Mouse (Mus musculus) adrenal gland, adult 2 months (tissue): ENCODE measurements at regions not wholly inside any gene's neighbourhood (a gene's known extent, or its start where the extent isn't known, plus 50 kb on each side); places are given as distances from the start of the nearest gene placed in this dataset.

Experiments
- DNase-seq: peaks from one replicate; pipeline ENCODE4 v3.0.0; 2021

GRCm38 (mm10) chr15:43784171-43784570 lies 3650.0 kb downstream of the 9330182O14Rik start:
- no peak for DNase-seq

- no peak for DNase-seq
These were observed 3669.2 kb downstream of the 9330182O14Rik start for GRCm38 (mm10) chr15:43803342-43803741.
